Mouse (Mus musculus) intestine, embryonic 15.5 days (tissue): ENCODE data around the gene Tctn3. TPM values are rescaled to one million over a fixed set of nuclear protein-coding genes. Genes with fewer than 3 reads are reported as not detected.

Experiments
- ATAC-seq: fragments of 200-750 bp; cut with Nextera tagmentation; 2 replicates; pipeline ENCODE4 v1.8.0; 2017; ENCODE audit warnings: moderate TSS enrichment, moderate library complexity
- H3K27ac ChIP-seq: fragments of 300-500 bp; sonication (generic); 2 replicates; pipeline ENCODE4 v1.5.1; 2015; ENCODE audit warnings: mild to moderate bottlenecking, inconsistent platforms
- H3K27me3 ChIP-seq: fragments of 300-500 bp; sonication (generic); replicated peaks from 2 replicates; pipeline ENCODE4 v1.6.1; 2015; ENCODE audit warnings: inconsistent platforms
- H3K36me3 ChIP-seq: fragments of 300-500 bp; sonication (generic); 2 replicates; pipeline ENCODE4 v1.6.1; 2015; ENCODE audit warnings: inconsistent platforms
- H3K4me1 ChIP-seq: fragments of 300-500 bp; sonication (generic); replicated peaks from 2 replicates; pipeline ENCODE4 v1.6.1; 2015; ENCODE audit warnings: inconsistent platforms
- H3K4me2 ChIP-seq: fragments of 300-500 bp; sonication (generic); replicated peaks from 2 replicates; pipeline ENCODE4 v1.6.1; 2015; ENCODE audit warnings: mild to moderate bottlenecking, inconsistent platforms
- H3K4me3 ChIP-seq: fragments of 300-500 bp; sonication (generic); replicated peaks from 2 replicates; pipeline ENCODE4 v1.5.1; 2015; ENCODE audit warnings: inconsistent platforms
- H3K9ac ChIP-seq: fragments of 300-500 bp; sonication (generic); 2 replicates; pipeline ENCODE4 v1.6.1; 2015; ENCODE audit warnings: inconsistent platforms
- H3K9me3 ChIP-seq: fragments of 300-500 bp; sonication (generic); 2 replicates; pipeline ENCODE4 v1.6.1; 2016; ENCODE audit warnings: inconsistent platforms
- WGBS: fragments of 180-500 bp; shearing (Covaris S2); methylation state at CpG from one replicate; pipeline ENCODE4 v1.1.7; 2015; 5-methylcytosine and 5-hydroxymethylcytosine counted together
- polyA plus RNA-seq: library from polyadenylated mRNA; unstranded; fragments of >200 nt; fragmentation: Nextera tagmentation; extraction: Ambion mirVana; gene quantifications from 2 replicates; pipeline ENCODE4 v1.2.1, GENCODE M21; 2015

Gene Tctn3
- polyA plus RNA-seq, 1 experiment from 2014 or later: 10.5 TPM

DNA sequence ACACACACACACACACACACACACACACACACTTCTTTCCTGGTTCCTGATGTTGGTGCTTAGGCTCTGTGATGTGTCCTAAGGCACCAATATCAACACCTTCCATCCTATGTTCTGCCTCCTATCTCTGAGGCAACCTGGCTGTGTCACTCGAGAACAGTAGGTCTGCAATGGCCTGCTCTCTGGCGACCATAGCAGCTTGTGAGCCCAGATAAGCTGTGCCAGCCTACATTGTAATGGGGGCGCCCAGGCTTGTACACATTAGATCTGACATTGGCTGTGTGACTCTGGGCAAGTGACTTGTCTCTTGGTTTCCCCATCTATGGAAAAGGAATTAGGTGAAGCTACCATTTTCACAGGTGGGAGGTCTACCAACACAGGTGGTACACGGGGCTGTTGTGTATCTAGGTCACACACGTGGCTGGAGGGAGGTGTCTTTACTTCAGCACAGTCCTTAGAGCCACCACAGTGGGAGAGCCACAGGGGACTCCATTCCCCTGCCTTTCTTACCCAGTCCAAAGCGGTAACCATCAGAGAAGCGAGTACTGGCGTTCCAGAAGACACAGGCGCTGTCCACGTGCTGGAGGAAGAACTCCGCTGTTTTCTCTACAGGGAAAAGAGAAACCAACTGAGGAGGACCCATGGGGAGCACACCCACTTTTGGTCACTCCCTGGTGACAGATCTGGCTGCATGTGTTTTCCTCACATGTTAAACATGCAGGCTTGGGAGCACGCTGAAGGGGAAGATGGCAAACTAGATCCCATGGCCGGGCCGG is 58.8 kb downstream of the Tctn3 start:
- H3K9ac ChIP-seq: no peak overlapping the region
- 86% methylated on average over 14 of the region's 14 CpGs for WGBS
- no peak for ATAC-seq
- H3K4me3 ChIP-seq: no peak overlapping the region
- no peaks in the 10 kb centered on the region for H3K9me3 ChIP-seq
- H3K36me3 ChIP-seq: peaks cover 44% of the 10 kb centered on the region
- no peaks in the 10 kb centered on the region for H3K27me3 ChIP-seq
- no peak overlapping the region for H3K27ac ChIP-seq
- no peak overlapping the region for H3K4me2 ChIP-seq
- peaks cover 9% of the 10 kb centered on the region; the same call in 1 of the 2 replicates for H3K4me1 ChIP-seq

DNA sequence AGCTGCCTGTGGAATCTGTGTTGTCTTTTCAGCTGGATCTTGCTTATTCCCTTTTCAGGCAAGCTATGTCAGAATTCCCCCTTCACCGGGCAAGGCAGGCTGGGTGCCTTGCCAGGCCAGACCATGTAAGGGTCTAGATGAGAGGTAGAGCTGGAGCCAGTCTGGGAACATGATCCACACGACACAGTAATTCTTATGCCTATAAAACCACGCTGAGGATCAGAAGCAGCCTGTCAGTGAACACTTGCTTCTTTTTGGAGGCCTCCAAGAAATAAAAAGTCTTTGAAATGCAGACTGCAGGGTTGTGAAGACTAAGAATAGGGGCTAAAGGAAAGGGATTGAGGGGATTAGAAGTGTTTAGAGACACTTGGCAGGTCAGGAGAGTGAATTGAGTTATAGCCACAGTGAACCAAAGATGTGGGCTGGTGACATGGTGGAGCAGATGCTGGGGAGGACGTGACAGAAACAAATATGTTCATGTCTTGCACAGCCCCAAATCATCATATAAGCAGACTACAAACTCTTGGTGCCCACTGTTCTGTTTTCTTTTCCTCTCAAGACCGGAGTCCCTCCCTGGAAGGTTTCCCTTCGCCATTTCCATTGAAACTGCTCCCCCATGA is 62.4 kb downstream of the Tctn3 start:
- Histone ChIP-seq H3K4me2 (no peak overlapping the region), H3K9me3 (no peaks in the 10 kb centered on the region), H3K4me3 (no peak overlapping the region), H3K9ac (no peak overlapping the region), H3K36me3 (peaks cover 24% of the 10 kb centered on the region; the same call in 1 of the 2 replicates), H3K4me1 (peaks cover 6% of the 10 kb centered on the region; the same call in 1 of the 2 replicates), H3K27ac (peak overlapping the region; percentile 59), H3K27me3 (no peaks in the 10 kb centered on the region)
- WGBS: 61% methylated on average over 6 of the region's 6 CpGs
- ATAC-seq: no peak

DNA sequence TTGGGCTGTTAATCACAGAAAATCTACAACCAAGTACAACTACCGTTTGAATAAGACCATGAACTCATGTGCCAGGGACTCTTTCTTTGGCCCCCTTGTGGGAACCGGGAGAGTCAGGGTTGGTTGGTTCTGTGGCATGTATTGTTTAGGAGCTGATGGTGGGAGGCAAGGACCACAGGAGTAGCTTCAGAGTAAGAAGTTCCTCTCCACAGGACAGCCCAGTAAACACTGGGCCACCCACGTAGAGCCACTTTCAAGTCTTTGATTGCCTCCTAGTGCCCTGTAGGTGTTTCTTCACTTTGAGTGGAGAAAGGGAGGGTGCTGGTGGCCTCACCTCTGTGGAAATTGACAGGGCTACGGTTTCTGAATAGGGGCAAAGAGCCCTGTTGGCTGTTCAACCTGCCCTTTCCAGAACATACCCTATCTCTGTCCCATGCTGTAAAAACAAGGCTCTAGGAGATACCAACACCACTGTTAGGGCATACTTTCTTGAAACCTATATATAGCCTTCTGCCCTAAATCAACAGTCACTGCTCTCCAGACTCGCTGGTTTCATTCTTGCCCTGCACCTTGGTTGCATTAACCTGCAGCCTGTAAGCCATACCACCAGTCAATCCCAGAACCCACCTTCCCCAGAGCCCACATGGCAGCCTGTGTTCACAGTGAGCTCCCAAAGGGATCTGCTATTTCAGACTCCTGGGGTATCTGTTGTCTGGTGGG is 63.1 kb downstream of the Tctn3 start:
- 0 out of 2 replicates have a peak, but pooled peaks have one; percentile 21 for ATAC-seq
- Histone ChIP-seq H3K4me1 (no peaks in the 10 kb centered on the region), H3K4me2 (no peak overlapping the region), H3K27me3 (no peaks in the 10 kb centered on the region), H3K9ac (no peak overlapping the region), H3K27ac (peak overlapping the region; percentile 27; the same call in 1 of the 2 replicates), H3K4me3 (no peak overlapping the region), H3K36me3 (peaks cover 24% of the 10 kb centered on the region; the same call in 1 of the 2 replicates), H3K9me3 (no peaks in the 10 kb centered on the region)
- 35% methylated on average over 5 of the region's 5 CpGs for WGBS

DNA sequence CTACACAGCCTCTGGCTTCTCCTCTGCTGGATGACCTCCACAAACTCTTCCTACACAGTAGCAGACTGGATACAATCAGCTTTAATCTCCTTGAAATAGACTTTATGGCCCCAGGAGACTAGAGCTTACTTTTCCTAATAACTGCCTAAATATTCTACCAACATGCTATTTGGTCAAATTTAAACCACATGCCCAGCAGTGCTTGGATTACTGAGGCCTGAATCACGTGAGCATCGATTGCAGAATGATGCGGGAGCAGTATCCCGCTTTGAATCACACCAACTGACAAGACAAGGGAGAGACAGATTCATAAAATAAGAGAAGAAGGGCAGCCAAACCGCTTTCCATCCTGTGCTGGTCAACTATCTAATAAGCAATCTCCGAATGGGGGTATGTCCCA is 63.6 kb downstream of the Tctn3 start:
- ATAC-seq: no peak
- Histone ChIP-seq H3K36me3 (peaks cover 19% of the 10 kb centered on the region; the same call in 1 of the 2 replicates), H3K4me3 (no peak overlapping the region)

More for the DNA sequence above, 63.6 kb downstream of the Tctn3 start:
- peak overlapping the region; percentile 27; the same call in 1 of the 2 replicates for H3K27ac ChIP-seq
- H3K9me3 ChIP-seq: no peaks in the 10 kb centered on the region
- WGBS: 86% methylated on average over 6 of the region's 6 CpGs
- no peaks in the 10 kb centered on the region for H3K4me1 ChIP-seq
- H3K27me3 ChIP-seq: no peaks in the 10 kb centered on the region
- no peak overlapping the region for H3K4me2 ChIP-seq
- H3K9ac ChIP-seq: no peak overlapping the region

Other genes with a start within 250 kb of the Tctn3 start
- 72.1 and 76.3 TPM in 2 replicates for gene Sorbs1, start 98.5 kb downstream of the Tctn3 start, polyA plus RNA-seq
- 211 and 228 TPM in 2 replicates for gene Aldh18a1, start 23.8 kb downstream of the Tctn3 start, polyA plus RNA-seq
- gene Entpd1, start 133 bp upstream of the Tctn3 start, polyA plus RNA-seq: 7.0 and 7.8 TPM in 2 replicates
- gene Cc2d2b, start 136.5 kb upstream of the Tctn3 start, polyA plus RNA-seq: 0.06 TPM in 1 of 2 replicates, not detected in the other
- gene Ccnj, start 219.0 kb upstream of the Tctn3 start, polyA plus RNA-seq: 9.1 and 9.8 TPM in 2 replicates